Mouse (Mus musculus) intestine, embryonic 16.5 days (tissue): ENCODE measurements around the gene Mgat4e. TPM values are rescaled to one million over a fixed set of nuclear protein-coding genes. Genes with fewer than 3 reads are reported as not detected.
A peak's percentile ranks its signal among the peaks of the same experiment; 100 is the strongest.
"Not testable (repeated sequence)": the region's sequence is repeated elsewhere in the genome, so short reads cannot be mapped to it uniquely, and the experiment has no call there.

ENCODE experiments used
- ATAC-seq: fragments of 200-750 bp; cut with Nextera tagmentation; 2 replicates; pipeline ENCODE4 v1.8.0; 2017; ENCODE audit warnings: moderate TSS enrichment, moderate library complexity
- H3K27ac ChIP-seq: fragments of 300-500 bp; sonication (generic); 2 replicates; pipeline ENCODE4 v1.5.1; 2014; ENCODE audit warnings: mild to moderate bottlenecking, low read length
- H3K27me3 ChIP-seq: fragments of 300-500 bp; sonication (generic); replicated peaks from 2 replicates; pipeline ENCODE4 v1.6.1; 2014; ENCODE audit warnings: low read length, control low read depth, mixed read lengths; ENCODE audit not compliant: control insufficient read depth, insufficient read depth
- H3K36me3 ChIP-seq: fragments of 300-500 bp; sonication (generic); 2 replicates; pipeline ENCODE4 v1.6.1; 2014; ENCODE audit warnings: low read length, control low read depth; ENCODE audit not compliant: control insufficient read depth, insufficient read depth
- H3K4me1 ChIP-seq: fragments of 300-500 bp; sonication (generic); 2 replicates; pipeline ENCODE4 v1.6.1; 2014; ENCODE audit warnings: low read length, control low read depth, mixed read lengths; ENCODE audit not compliant: control insufficient read depth, insufficient read depth
- H3K4me2 ChIP-seq: fragments of 300-500 bp; sonication (generic); 2 replicates; pipeline ENCODE4 v1.6.1; 2014; ENCODE audit warnings: low read depth, low read length, control low read depth
- H3K4me3 ChIP-seq: fragments of 300-500 bp; sonication (generic); 2 replicates; pipeline ENCODE4 v1.5.1; 2014; ENCODE audit warnings: mild to moderate bottlenecking, low read length
- H3K9ac ChIP-seq: fragments of 300-500 bp; sonication (generic); 2 replicates; pipeline ENCODE4 v1.6.1; 2014; ENCODE audit warnings: low read depth, low read length
- H3K9me3 ChIP-seq: fragments of 300-500 bp; sonication (generic); 2 replicates; pipeline ENCODE4 v1.6.1; 2016; ENCODE audit warnings: low read length, control low read depth; ENCODE audit not compliant: control insufficient read depth
- WGBS: fragments of 180-500 bp; shearing (Covaris S2); extraction: QIAGEN DNeasy Blood & Tissue Kit; methylation state at CpG from one replicate; pipeline ENCODE4 v1.1.7; 2014; 5-methylcytosine and 5-hydroxymethylcytosine counted together
- polyA plus RNA-seq: library from polyadenylated mRNA; unstranded; fragments of >200 nt; fragmentation: Nextera tagmentation; extraction: Ambion mirVana; gene quantifications from 2 replicates; pipeline ENCODE4 v1.2.1, GENCODE M21; 2015

Mgat4e gene
- polyA plus RNA-seq, 1 experiment from 2014 or later: not detected

DNA sequence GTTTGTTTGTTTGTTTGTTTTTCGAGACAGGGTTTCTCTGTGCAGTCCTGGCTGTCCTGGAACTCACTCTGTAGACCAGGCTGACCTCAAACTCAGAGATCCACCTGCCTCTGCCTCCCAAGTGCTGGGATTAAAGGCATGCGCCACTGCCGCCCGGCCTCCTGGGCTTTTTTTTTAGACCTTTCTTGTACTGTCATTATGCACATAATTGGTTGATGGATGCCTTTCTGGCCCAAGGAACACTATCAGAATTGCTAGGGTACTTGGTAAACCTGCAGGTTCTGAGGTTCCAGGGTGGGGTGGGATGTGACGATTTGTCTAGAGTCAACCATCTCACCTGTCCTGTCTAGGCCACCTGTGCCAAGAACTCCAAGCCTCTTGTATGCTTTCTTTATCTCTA, 30.3 kb downstream of the Mgat4e start:
- H3K27ac ChIP-seq, H3K27me3 ChIP-seq, H3K4me2 ChIP-seq, ATAC-seq, H3K36me3 ChIP-seq, H3K9ac ChIP-seq, H3K9me3 ChIP-seq, H3K4me3 ChIP-seq: not testable (repeated sequence)
- WGBS: 90% methylated on average over 5 of the region's 5 CpGs
- H3K4me1 ChIP-seq: peaks cover 16% of the 10 kb centered on the region; the same call in 1 of the 2 replicates

DNA sequence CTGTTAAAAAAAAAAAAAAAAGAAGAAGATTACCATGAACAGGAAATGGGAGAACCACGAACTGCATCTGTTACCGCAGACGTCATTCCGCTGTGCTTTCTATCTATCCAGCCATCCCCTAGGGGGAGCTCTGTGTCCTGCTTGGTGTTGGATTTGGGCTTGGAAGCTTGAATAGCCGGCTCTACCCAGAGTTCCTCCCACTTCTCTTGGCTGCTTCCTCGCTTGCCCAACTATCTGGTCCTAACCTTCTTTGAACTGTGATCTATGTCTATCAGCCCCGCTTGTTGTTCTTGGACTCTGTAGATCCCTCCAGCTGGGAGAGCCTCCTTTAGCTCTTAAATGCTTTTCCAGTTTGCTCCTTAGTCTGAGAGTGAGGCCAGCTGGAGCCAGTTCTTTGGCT, 30.8 kb downstream of the Mgat4e start:
- H3K9ac ChIP-seq: no peak overlapping the region
- no peaks in the 10 kb centered on the region for H3K9me3 ChIP-seq
- H3K4me3 ChIP-seq: no peak overlapping the region
- H3K4me1 ChIP-seq: peaks cover 19% of the 10 kb centered on the region
- no peak overlapping the region for H3K4me2 ChIP-seq
- no peaks in the 10 kb centered on the region for H3K27me3 ChIP-seq
- ATAC-seq: peak; percentile 62
- no peak overlapping the region for H3K27ac ChIP-seq
- no peaks in the 10 kb centered on the region for H3K36me3 ChIP-seq
- WGBS: 8% methylated on average over 7 of the region's 7 CpGs

DNA sequence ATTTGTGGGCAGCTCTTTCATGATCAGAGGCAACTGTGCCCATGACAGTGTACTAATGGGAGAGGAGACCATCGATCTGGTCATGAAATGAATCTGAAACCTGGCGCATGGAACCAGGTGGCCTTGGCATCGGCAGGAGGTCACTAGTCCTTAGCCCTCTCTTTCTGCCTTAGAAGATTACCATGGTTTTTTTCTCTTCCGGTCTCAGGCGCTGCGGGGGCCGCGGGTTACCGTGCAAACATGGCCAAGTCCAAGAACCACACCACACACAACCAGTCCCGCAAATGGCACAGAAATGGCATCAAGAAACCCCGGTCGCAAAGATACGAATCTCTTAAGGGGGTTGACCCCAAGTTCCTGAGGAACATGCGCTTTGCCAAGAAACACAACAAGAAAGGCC, 31.6 kb downstream of the Mgat4e start:
- not testable (repeated sequence) for H3K36me3 ChIP-seq, H3K27ac ChIP-seq, H3K4me3 ChIP-seq, H3K9ac ChIP-seq, H3K9me3 ChIP-seq, H3K27me3 ChIP-seq, H3K4me2 ChIP-seq, ATAC-seq
- WGBS: 94% methylated on average over 14 of the region's 14 CpGs
- peaks cover 25% of the 10 kb centered on the region for H3K4me1 ChIP-seq

DNA sequence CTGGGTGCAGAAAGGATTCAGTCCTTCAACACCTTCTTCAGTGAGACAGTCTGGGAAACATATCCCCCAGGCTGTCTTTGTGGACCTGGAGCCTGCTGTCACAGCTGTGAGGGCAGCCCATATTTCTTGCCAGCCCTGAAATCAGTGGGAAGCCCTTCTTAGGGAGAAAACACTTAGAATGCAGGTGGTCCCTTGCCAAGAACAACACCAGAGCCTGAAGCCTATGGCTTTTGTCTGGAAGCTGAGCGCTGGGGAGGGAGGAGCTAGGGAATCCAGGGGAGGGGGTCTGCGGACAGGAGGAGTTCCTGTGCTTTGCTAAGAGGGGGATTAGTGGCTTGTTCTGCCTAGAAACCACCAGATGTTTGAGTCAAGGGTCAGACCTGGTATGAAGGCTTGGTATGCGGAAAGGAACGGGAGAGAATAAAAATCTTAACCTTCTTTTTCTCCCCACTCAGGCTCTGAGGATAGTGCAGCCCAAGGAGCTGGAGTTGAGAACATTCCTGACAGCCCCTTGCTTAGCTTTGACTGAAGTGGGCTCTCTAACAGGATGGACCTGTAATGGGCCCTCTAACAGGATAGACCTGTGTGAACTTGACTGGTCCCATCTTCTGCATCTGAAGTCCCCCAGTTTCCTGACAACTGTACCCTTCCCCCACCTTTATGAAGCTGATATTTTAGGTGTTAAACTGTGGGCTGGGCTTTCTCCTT, 32.8 kb downstream of the Mgat4e start:
- peak overlapping the region; percentile 33; the same call in 1 of the 2 replicates for H3K27ac ChIP-seq
- peaks cover 15% of the 10 kb centered on the region for H3K4me1 ChIP-seq
- no peaks in the 10 kb centered on the region for H3K9me3 ChIP-seq
- no peak overlapping the region for H3K4me3 ChIP-seq
- ATAC-seq: no peak
- 28% methylated on average over 4 of the region's 4 CpGs for WGBS
- no peaks in the 10 kb centered on the region for H3K27me3 ChIP-seq
- H3K9ac ChIP-seq: no peak overlapping the region
- no peak overlapping the region for H3K4me2 ChIP-seq
- H3K36me3 ChIP-seq: no peaks in the 10 kb centered on the region

DNA sequence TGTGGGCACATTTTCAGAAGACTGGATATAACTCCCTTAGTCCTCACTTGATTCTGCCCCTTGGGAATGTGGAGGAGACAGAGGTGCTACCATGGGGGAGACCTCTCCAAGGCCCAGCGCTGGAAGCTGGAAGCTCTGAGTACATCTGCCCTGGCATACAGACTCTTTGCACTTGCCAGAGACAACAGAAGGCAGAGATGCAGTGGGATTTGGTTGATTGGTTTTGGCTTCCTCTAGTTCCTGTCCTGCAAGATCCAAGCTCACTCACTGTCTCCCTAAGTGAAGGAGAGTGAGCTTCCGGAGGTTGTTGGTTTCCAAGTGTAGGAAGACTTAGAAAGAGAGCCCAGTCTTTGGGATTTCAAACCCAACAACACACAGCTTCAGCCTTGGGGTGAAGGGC, 33.6 kb downstream of the Mgat4e start:
- H3K9ac ChIP-seq: no peak overlapping the region
- H3K27ac ChIP-seq: no peak overlapping the region
- peaks cover 15% of the 10 kb centered on the region for H3K4me1 ChIP-seq
- no peak for ATAC-seq
- no peak overlapping the region for H3K4me2 ChIP-seq
- H3K36me3 ChIP-seq: no peaks in the 10 kb centered on the region
- no peak overlapping the region for H3K4me3 ChIP-seq
- H3K9me3 ChIP-seq: no peaks in the 10 kb centered on the region
- 77% methylated on average over 2 of the region's 2 CpGs for WGBS
- H3K27me3 ChIP-seq: no peaks in the 10 kb centered on the region

DNA sequence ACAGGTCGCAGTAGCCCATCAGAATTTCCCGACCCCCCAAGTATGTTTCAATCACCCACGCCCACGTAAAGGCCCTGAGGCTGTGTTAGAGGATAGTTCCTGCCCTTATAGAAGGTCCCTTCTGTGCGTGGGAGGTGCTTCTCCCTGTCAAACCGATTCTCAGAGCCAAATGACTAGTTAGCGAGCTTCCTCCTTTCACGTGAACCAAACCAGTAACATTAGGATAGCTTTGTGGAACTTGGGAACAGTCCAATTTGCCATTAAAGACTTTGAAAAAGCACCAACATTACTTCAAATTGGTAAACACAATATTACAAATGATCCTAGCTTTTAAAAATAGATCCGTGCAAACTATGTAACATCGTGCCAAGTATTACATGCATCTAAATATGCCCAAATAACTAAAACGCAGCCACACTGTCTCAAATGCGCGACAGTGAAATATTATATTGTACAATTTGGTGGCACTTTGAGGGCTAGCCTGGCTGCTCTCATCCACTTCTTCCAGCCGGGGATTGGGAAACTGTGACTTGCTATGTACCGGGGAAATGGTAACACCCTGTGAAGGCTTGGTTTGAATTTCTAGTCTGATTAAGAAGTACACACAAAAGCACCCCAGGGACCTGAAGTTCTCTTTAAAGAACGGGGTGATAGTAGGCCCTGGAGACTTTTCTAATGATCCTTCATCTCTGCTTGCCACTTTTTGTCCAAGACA, 35.4 kb downstream of the Mgat4e start:
- H3K4me1 ChIP-seq: peaks cover 15% of the 10 kb centered on the region
- peak overlapping the region; percentile 59 for H3K4me3 ChIP-seq
- no peak overlapping the region for H3K27ac ChIP-seq
- no peaks in the 10 kb centered on the region for H3K9me3 ChIP-seq
- no peak for ATAC-seq
- no peaks in the 10 kb centered on the region for H3K27me3 ChIP-seq
- H3K4me2 ChIP-seq: peak overlapping the region; percentile 97
- peak overlapping the region; percentile 73 for H3K9ac ChIP-seq
- 45% methylated on average over 16 of the region's 16 CpGs for WGBS
- H3K36me3 ChIP-seq: no peaks in the 10 kb centered on the region

DNA sequence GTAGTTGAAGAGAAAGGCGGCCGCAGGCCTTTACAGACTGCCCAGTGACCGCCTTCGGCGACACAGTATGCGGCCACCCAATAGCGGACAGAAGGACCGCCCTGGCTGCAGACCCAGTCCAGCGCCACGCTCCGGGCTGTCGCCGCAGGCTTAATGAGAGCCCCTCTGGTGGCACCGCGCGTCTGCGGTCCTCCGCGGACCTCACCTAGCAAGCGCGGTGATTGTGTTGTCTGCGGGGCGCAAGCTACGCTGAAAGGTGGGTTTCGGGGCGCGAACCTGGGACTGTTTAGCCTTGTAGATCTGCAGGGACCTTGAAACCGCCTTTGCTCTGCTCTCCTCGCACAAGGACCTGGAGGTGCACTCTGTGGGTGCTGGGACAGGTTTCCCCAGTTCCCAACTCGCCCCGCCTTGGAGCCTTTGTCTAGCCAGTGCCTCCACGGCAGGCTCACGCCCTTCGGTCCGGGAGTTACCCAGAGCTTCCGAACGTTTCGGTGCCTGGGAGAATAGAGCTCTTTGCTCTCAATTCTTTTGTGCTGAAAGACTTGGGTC, 36.1 kb downstream of the Mgat4e start:
- WGBS: 2% methylated on average over 38 of the region's 38 CpGs
- Histone ChIP-seq H3K27me3 (no peaks in the 10 kb centered on the region), H3K9ac (peak overlapping the region; percentile 73), H3K27ac (0 out of 2 replicates have a peak overlapping the region, but pooled peaks have one; percentile 4), H3K4me3 (peak overlapping the region; percentile 59), H3K36me3 (no peaks in the 10 kb centered on the region), H3K9me3 (no peaks in the 10 kb centered on the region), H3K4me2 (peak overlapping the region; percentile 97), H3K4me1 (peaks cover 15% of the 10 kb centered on the region)
- ATAC-seq: peak; percentile 82

DNA sequence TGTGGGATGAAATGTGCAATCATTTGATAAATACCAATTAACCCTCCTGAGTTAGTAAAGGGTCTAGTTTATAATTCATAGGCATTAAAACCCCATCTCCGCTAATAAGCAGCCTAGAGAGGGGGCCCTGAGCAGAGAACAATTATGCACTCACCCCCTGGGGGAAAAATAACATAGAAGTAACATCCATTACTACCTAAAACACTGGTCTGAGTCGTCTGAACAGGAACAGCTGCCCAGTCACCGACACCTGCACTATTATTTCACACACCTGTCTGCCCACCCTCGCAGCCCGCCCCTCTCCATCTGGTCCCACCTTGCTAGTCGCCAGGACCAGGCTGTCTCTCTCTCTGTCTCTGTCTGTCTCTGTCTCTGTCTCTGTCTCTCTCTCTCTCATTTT, 36.9 kb downstream of the Mgat4e start:
- ATAC-seq: no peak
- H3K9ac ChIP-seq: no peak overlapping the region
- H3K4me3 ChIP-seq: no peak overlapping the region
- peak overlapping the region; percentile 97; the same call in 1 of the 2 replicates for H3K4me2 ChIP-seq
- 65% methylated on average over 6 of the region's 6 CpGs for WGBS
- peaks cover 15% of the 10 kb centered on the region for H3K4me1 ChIP-seq
- H3K27ac ChIP-seq: no peak overlapping the region
- no peaks in the 10 kb centered on the region for H3K27me3 ChIP-seq
- H3K9me3 ChIP-seq: no peaks in the 10 kb centered on the region
- peaks cover 5% of the 10 kb centered on the region for H3K36me3 ChIP-seq

DNA sequence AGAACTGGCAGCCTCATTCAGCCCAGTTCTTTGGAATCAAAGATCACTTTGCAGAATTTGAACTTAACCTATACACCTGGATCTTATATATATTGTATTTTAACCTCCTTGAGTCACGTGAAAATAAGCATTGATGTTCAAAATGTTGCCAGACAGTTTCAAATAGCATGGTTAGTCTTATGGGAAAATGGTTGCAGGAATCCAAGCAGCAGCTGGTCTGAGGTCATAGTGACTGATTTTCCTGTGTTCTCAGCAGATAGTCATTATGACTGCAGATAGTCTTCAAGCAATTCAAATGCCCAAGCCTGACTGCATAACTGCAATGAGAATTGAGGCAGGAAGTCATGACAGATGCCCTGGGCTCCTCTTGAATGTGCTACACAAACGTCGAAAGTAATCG, 37.3 kb downstream of the Mgat4e start:
- H3K9me3 ChIP-seq: no peaks in the 10 kb centered on the region
- peaks cover 8% of the 10 kb centered on the region for H3K36me3 ChIP-seq
- no peak overlapping the region for H3K9ac ChIP-seq
- no peak overlapping the region for H3K4me2 ChIP-seq
- H3K27me3 ChIP-seq: no peaks in the 10 kb centered on the region
- no peak overlapping the region for H3K4me3 ChIP-seq
- 59% methylated on average over 4 of the region's 4 CpGs for WGBS
- H3K27ac ChIP-seq: no peak overlapping the region
- H3K4me1 ChIP-seq: peaks cover 15% of the 10 kb centered on the region
- no peak for ATAC-seq
